Mouse (Mus musculus): Measurements from ENCODE around the gene Hoxd4.

The Hoxd4 gene

DNA sequence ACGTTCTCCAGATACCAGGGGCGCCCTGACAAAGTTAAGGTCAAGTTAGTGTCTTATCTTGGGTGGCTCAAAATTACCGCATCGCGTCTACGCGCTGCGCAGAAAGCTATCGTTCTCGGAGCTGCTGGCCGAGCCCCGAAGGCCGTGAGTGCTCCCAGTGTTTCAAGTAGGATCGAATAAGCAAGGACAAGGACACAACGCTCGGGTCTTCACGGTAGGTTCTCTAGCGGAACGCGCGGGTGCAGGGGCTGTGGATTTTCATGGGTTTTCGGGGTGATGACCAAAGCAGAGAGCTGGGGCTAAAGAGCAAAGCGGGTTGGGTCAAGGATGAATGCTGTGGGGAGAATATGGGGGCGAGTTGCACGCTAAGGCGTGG is 32.1 kb upstream of the Hoxd4 start:
- no peak for DNase-seq (ENCODE audit: low spot score)

DNA sequence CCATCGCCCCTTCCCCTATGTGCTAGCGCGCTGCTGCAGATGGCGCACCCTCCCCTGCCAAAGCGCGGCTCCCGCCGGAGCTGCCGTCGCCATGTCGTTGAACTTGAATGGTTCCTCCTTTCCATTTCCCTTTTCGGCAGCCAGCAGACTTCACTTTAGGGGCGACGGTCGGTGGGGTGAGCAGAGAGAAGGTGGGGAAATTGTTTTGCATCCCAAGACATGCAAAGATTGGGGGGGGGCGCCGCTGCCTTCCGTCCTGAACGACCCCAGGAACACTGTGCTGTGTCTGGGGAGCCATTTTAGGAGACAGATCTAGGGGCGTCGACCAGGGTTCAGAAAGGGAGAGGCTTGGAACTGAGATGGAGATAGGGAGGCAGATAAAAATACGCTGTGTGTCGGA is 31.7 kb upstream of the Hoxd4 start:
- DNase-seq (ENCODE audit: low spot score) = no peak

DNA sequence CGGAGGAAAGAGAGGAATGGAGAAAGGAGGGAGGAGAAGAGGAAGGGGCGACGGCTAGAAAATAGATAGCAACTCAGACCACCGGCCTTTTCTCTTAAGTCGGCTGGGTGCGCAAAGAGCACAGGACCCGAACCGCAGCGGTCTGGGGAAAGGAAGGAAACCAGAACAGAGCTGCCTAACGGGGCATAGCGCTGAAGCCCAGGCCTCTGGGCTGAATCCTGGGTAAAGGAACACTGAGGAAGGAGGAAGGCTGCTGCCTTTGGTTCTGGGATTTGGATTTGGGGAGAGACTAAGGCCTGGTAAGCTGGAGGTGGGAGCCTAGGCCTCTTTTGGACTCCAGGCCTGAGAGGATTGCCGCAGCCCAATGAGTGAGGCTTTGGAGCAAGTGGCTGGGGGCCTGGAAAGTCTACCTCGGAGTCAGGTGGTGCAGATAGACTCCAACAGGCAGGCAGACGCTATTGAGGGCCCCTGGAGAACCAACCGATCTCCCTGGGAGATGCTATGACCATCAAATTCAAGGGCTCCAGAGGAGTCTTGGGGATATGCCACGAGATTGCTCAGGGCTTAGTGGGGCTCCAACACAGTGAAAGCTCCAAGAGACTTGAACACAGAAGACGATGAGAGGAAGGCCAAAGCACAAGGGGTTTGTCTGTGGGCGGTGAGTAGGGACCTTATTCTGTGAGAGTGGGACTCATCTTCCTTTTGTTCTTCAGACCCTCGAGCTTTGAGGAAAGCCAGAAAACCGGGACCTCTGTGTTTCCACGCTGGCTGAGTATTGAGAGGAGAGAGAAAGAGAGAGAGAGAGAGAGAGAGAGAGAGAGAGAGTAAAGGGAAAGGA is 30.9 kb upstream of the Hoxd4 start:
- no peak for DNase-seq (ENCODE audit: low spot score)

DNA sequence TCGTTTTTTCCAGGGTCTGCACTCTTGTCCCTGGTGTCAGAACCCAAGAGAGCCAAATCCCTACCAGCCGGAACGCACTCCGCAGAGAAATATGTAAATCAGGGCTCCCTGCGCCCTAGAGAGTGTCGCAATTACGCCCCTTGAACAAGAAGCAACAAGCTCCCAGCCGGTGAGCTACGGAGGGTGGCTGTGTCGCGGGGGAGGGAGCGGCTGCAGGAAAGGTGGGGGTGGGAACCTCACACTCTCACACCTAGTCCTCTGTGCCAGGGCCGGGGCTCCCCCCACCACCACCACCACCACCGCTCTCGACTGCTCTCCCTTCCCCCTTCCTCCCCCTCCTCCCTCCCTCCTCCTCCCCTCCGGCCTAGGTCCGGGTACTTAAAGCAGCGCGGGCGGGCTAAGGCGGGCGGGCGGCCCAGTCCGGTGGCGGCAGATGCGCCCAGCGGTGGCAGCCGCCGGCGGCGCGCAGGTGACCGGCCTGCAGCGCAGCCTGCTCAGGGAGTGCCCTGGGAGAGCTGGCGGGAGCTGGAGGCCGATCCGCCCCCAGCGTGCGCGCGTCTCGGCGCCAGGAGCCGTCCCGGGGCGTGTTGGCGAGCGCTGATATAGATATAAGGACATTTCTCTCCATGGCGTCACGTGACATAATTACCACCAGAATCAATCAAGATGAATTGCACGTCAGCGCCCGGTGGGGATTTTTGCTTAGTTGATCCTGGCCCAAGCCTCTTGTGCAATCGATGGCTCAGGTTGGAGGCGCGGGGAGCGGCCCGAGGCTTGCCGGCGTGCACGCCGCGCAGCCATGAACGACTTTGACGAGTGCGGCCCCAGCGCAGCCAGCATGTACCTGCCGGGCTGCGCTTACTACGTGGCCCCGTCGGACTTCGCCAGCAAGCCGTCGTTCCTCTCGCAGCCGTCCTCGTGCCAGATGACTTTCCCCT is 29.9 kb upstream of the Hoxd4 start:
- no peak for DNase-seq (ENCODE audit: low spot score)

DNA sequence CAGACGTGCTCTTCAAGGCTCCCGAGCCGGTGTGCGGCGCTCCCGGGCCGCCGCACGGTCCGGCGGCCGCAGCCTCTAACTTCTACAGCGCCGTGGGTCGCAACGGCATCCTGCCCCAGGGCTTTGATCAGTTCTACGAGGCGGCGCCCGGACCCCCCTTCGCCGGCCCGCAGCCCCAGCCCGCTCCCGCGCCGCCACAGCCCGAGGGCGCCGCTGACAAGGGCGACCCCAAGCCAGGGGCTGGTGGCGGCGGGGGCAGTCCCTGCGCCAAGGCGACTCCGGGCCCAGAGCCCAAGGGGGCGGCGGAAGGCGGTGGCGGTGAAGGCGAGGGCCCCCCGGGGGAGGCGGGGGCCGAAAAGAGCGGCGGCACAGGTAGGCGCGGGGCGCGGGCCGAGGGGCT is 28.9 kb upstream of the Hoxd4 start:
- no peak for DNase-seq (ENCODE audit: low spot score)

DNA sequence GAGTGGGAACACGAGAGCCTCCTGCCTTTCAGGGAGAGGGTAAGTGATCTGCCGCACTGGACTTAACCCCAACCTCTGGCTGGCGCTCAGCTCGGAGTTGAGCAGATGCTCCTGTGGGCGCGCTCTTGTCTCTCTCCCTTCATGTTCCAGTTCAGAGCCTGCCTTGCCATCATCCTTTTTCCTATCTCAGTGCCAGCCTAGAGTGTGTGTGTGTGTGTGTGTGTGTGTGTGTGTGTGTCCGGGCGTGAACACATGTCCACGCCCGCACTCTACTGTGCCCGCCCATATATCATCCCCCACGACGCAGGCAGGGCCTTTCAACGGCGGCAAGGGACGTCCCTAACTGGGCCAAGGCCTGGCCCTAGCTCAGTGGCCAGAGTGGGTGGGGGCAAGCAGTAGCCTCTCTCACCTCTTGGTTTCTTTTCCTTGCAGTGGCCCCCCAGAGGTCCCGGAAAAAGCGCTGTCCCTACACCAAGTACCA is 28.2 kb upstream of the Hoxd4 start:
- no peak for DNase-seq (ENCODE audit: low spot score)

DNA sequence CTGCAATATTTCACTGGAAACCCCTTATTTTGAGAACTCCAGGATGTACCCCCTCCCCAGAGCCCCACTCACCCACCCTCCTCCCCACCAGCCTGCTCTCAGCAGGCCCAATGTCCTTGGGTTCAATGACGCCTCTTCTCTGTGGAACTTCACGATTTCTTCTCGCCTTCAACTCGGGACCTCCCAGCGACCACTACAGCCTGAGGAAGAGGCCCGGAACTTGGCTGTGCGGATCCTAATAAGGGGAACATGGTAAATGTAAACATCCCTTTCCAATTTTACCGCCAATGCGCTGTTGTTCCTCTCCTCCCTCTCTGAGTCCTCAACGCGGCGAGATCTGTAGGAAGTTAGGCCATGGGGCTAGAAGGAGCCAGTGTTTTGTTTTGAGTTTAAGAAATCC is 27.6 kb upstream of the Hoxd4 start:
- no peak for DNase-seq (ENCODE audit: low spot score)

DNA sequence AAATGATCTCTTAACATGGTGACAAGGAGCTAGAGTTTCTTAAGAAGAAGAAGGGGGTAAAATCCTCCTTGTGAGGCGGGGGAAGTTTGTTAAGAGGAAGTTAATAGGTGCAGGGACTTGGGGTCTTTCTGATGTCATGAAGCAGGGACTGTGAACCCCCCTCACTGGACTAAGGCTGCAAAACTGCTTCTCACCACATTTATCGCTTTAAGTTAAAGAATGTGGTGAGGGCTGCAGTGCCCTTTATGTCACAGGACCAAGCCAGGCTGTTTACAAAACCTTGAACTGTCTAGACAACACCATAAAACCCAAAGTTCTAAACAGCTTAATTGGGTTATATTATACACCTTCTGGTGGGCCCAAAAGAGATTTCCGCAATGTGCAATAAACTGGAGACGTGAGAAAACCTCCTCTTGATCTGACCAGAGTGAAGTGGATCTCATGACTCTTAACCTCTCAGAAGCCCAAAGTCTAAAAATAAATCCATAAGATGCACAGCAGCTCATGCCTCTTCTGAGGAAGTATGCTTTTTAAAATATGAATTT is 26.6 kb upstream of the Hoxd4 start:
- DNase-seq (ENCODE audit: low spot score) = no peak

DNA sequence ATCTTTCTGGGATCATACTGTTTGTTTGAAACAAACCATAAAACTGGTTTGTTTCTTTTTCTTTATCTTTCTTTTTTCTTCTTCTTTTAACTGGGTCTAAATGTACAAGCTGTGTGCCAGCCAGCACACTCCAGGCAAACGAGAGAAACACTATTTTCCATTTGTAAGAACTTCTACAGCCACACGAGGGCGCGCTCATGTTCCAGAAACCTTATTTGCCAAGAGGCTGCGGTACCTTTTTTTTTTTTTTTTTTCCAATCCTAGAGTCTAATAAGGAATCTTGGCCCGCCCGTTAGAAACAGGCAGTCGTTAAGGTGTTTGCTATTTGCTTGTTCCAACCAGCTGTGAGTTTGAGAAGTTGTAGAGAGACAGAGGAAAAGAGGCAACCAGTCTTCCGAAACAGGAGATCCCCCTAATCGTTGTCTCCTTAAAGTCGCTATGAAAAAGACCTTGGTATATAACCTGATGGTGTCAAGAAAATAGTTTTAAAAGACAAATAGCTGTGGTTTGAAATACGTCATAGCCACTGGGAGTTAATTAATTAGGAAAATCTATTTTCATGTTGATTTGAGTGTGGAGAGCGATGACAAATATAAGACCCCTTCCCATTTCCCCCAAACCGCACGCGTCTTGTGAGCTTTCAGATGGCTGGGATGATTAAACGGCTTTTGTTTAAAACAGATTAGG is 25.3 kb upstream of the Hoxd4 start:
- no peak for DNase-seq (ENCODE audit: low spot score)

DNA sequence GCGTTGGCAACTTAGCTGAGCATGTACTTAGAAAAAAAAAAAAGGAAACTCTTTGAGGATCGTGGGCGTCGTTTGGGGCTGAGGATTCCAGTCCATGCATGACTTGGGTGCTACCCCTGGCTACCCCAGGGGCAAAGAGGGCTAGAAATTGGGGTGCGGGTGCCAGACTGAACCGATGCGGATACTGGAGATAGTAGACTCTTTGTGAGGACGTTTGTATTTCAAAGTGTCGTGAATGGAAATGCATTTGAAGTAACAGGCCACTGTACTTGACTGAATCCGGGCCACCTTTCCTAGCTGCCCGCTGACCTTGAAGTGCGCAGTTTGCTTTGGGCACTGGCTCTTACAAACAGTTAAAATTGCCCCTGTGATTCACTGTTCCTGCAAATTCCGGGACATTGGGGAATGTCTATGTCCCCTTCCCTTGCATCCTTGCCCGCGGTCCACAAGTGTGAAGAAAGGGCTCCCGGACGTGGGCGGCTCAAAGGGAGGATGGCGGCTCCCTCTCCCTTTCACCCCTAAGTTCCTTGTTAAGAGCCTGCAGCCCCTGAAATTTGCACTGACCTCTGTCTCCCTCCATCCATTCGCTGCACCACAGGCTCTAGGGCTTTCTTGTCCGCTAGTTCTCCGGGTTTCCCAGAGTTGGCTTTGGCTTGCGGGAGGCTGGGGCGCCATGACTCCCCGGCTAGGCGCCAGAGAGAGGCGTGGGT is 24.6 kb upstream of the Hoxd4 start:
- no peak for DNase-seq (ENCODE audit: low spot score)

DNA sequence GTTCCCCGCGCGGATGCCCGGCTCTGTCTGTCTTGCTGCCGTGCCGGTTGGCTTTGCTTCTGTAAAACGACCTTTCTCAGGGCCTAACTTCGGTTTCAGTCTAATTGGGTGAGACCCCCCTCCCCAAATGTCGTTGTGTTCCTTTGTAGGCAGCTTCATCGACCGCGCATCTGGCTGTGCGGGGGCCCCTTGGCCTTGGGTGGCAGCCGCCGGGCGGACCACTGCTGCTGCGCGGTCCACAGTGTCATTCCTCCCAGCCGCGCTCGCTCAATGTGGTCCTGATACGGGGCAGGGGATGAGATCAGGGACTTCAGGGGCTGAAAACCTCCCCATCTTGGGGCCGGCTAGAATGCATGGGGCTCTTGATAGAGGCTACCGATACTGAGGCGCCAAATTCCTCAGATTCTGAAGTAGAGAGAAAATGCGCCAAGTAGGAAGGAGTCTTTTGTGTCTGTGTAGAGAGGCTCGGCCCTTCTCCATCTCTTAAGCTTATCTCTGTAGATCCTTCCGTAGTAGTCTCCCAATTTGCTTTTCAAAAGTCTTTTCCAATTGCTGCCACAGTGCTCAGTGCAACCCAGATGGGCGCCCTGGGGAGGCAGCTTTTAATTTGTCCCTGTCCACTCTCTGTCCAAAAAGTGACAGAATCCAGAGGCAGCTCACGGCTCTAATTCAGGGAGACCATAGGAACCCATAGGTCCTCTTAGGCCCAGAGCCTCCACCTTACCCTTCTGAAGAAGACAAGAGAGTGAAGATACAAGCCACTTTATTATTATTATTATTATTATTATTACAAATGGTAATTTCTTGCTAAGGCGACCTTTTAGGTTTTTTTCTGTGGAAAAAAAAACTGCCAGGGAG is 23.8 kb upstream of the Hoxd4 start:
- DNase-seq (ENCODE audit: low spot score) = no peak

DNA sequence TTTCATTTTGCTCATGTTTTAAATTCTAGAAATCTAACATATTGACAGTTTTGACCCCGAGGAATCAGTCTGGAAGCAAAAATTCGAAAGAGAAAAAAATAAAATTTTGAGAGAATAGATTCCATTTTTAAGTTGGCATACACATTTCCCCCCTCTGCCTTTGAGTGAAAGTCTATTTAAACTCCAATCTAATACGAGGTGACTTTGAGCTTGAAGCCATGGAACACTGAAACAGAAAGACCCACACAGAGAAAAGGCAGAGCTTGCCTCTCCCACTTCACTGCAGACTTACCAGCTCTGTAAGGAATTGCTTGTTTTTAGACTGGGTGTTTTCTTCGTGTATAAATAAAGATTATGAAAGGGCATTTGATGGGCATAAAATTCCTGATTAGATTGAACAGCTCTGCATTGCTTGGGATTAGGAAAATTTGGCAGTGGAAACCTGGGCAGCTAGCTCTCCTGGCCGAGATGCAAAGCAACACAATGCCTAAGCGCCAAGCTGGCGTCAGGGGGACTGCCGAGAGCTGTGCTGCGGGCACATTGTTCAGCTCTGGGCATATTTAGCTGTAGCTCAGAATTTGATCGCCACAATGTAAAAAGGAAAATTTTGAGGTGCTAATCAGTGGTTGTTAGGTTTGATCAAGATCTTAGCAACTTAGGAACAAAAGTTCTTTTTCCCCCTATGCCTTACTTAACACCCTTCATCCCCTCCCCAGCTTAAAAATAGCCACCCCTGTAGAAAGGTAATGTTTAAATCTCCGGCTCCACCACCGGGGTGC is 22.7 kb upstream of the Hoxd4 start:
- DNase-seq (ENCODE audit: low spot score) = no peak

DNA sequence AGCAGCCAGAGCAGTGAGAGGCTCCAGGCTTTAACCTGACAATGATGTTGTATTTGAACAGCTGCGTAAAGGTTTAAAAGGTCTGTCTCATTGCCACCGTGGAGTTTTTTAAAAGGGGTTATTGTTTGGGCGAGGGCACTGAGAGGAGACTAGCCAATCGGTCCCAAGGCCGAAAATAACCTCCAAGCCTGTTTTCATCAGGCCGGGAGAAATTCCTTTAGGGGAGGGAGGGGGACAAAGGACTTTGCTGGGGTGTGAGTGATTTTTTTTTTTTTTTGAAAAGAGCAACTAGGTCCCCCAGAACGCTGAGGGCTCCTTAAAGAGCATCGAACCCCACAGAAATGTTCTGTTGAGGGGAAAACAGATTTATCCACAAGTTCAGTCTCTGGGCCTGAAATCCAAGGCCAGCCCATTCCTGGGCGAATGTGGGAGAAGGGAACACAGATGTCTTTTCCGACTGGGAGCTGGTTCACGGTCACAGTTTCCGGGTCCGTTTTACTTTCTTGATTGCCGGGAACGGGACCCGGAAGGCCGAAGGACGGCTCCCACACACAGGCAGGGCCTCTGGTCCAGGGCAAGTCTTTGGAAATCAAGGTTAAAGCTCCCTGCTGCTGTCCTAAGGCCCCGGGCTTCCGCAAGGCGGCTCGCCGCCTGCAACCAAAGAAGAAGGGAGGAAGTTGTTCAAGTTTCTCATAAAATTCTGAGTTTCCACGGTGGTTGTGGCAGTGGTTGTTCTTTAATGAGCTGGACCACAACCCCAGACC is 22.0 kb upstream of the Hoxd4 start:
- no peak for DNase-seq (ENCODE audit: low spot score)

DNA sequence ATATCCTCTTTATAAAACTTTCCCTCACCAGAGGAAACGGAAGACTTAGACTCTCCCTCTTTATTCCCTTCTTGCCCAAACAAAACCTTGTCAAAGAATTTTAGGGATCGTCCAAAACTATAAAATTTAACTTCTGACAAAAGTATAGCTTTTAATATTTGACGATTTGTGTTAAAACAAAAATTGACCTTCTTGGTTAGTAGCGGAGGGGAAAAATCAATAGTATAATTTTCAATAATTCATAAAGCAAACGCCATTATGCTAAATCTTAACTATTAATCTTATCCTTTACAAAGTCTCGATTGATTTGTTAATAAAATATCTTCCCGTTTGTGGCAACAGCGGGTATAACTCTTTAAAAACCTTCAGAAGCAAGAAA is 21.4 kb upstream of the Hoxd4 start:
- DNase-seq (ENCODE audit: low spot score) = no peak

DNA sequence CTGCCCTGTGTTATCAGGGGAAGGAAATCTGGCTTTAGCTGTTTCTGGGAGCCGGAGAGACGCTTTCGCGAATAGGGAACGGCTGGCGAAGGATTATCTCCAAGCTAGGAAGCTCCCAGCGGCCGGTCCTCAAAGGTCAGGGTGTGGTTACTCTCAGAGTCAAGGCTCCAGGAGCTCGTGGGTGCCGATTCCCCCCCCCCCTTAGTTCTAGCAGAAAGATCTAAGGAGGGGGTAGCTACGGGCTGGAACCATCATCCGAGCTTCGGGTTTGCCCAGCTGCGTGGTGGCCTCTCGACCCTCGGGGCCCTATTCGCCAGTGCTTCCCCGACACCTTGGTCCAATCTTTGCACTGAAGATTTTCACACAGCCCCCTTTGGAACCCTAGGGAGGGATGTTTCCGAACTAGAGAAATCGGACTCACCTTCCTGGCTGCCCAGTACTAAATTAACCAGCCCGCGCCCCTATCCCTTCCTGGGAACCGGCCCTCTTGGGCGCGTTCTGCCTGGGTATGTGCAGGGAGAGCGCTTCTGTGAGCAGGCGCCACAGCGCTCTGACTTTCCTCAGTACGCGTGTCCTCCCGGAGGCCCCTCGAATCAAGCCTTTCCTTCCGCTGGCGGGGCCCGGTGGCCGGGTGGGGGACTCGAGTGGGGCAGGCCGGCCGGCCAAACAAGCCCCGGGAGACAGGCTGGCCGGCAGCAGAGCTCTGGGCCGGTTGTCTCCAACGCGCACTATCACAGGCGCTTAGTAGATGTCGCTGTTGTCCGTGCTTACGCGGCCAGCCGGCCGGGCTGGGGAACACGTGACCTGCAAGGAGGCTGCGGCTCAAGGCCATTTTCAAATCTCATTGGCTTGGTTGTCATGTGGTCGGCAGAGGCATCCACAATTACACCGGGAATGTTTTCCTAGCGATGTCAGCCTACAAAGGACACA is 20.4 kb upstream of the Hoxd4 start, which contains the start of gene Hoxd10:
Gene Hoxd10 (plus strand): TSS at position 903 of the 930 bp plus-strand sequence.
- peak; percentile 82 for DNase-seq (ENCODE audit: low spot score)

DNA sequence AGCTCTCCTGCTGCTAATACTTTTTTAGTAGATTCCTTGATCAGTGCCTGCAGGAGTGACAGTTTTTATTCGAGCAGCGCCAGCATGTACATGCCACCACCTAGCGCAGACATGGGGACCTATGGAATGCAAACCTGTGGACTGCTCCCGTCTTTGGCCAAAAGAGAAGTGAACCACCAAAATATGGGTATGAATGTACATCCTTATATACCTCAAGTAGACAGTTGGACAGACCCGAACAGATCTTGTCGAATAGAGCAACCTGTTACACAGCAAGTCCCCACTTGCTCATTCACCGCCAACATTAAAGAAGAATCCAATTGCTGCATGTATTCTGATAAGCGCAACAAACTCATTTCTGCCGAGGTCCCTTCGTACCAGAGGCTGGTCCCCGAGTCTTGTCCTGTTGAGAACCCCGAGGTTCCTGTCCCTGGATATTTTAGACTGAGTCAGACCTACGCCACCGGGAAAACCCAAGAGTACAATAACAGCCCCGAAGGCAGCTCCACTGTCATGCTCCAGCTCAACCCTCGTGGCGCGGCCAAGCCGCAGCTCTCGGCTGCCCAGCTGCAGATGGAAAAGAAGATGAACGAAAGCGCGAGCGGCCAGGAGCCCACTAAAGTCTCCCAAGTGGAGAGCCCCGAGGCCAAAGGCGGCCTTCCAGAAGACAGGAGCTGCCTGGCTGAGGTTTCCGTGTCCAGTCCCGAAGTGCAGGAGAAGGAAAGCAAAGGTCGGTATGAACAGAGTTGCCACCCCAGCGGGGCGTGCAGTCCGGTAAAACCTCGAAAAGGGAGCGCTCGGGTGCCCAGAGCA is 19.5 kb upstream of the Hoxd4 start:
- no peak for DNase-seq (ENCODE audit: low spot score)

Measured in ovary, adult 18-20 months (tissue).